Mouse (Mus musculus) hindlimb bud, embryonic 11.5 days (tissue): ENCODE measurements around the gene Aacs.
"Not testable (repeated sequence)": the region's sequence is repeated elsewhere in the genome, so short reads cannot be mapped to it uniquely, and the experiment has no call there.

Experiments used
- DNase-seq: peaks from one replicate; pipeline ENCODE4 v3.0.0-alpha.2; 2012; ENCODE audit warnings: low read depth, low spot score; ENCODE audit errors: extremely low spot score

Aacs gene

DNA sequence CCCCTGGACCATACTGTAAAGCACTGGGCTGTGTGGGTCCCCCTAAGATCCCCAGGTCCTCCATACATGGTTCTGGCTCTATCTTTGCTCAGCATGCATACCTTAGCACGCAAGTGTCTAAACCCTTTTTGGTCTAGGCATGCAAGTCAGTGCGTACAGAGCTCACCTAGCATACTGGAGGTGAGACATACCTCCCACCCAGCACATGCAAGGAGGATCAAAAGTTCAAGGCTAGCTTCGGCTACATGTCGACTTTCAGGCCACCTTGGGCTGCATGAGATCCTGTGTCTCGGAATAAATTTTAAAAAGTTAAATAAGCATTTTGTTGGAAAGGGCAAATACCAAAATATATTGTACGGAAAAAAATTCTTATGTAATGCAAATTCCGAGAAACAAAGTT, 10.4 kb upstream of the Aacs start:
- no peak for DNase-seq

DNA sequence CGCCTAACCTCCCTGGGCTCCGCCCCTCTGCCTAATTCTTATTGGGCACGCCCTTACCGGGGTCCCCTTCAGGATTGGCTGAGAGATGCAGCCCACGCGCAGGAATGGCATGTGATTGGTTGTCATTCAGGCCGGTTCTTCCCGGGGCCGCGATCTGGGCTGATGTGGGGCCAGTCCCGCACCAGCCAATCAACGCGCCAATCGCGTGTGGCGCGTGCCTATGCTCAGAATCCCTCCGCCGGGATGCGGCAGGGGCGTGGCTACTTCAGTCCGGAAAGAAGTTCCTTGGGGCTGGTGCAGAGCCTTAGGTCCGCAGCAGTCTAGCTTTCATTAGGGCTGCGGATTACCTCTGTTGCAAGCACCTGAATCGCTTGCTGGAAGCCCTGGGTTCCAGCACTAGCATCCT, 9.9 kb upstream of the Aacs start:
- peak; percentile 94 for DNase-seq

DNA sequence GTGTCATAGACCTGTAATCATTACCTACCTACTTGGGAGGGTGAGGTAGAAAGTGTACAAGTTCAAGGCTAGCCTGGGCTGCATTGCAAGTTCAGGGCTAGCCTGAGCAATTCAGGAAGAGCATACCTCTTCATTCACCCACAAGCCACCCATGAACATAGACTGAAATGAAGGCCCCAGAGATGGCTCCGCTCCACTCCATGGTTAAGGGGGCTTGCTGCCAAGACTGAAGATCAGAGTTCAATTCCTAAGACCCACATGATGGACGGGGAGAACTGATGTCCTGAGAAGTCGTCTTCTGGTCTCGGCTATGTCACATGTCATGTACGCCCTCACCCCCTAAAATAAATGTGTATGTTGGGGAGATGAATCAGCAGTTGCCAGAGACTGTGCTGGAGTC, 9.1 kb upstream of the Aacs start:
- no peak for DNase-seq

DNA sequence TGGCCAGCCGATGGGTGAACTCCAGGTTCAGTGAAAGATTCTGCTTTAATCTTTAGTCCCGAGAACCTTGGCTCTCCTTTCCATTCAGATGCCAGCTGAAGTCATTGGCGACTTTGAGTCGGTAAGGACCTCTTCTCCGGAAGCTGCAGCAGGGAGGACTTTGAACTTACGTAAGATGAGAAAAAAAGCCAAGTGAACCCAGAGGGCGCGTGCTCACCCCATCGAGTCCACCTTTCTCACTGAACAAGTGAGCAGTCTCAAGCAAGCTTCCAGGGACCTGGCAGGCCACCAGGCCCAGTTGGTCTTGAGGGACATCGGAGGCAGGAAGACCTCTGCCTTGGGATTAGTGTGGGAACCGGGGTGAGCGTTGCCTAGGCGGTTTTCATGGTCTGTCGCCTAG, 8.4 kb upstream of the Aacs start:
- no peak for DNase-seq

DNA sequence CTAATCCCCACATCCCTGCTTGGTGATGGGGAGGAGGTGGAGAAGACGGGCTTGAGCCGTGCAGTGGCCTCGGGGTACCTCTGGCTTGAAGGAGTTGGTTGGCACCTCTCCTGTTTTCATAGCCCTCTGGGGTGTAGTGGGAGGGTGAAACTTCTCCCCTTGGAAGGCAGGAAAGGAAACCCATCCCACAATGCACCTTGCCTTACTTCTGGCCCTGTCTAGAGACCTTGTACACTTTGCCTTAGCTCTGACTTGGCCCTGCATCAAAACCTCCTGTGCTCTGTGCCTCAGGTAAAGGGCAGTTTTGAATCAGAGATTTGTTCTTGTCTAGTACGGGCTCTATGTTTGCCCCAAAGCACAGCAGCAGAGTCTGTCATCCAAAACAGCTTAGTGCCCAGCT, 4.9 kb upstream of the Aacs start:
- DNase-seq, result no peak

DNA sequence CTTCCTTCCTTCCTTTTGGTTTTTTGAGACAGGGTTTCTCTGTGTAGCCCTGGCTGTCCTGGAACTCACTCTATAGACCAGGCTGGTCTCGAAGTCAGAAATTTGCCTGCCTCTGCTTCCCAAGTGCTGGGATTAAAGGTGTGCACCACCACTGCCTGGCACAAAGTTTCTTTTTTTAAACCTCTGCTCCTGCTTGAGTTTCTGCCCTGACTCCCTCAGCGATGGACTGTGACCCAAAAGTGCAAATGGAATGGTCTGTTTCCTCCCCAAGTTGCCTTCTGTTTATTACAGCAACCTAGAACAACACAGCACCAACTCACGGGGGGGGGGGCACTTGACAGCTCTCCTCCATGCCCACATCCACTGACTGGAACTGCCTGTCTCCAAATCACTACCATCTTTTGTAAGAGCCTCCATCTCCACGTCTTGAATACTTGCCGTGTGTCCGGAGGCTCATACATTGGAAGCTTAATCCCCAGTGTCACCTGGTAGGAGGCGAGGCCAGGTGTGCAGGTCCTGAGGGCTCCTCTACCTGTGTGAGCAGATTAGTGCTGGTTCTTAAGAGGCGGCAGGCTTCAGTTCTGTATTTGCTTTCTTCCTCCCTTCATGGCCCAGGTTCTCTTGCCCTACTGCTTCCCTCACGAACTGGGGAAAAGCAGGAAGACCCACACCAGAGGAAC, 2.7 kb upstream of the Aacs start:
- no peak for DNase-seq

DNA sequence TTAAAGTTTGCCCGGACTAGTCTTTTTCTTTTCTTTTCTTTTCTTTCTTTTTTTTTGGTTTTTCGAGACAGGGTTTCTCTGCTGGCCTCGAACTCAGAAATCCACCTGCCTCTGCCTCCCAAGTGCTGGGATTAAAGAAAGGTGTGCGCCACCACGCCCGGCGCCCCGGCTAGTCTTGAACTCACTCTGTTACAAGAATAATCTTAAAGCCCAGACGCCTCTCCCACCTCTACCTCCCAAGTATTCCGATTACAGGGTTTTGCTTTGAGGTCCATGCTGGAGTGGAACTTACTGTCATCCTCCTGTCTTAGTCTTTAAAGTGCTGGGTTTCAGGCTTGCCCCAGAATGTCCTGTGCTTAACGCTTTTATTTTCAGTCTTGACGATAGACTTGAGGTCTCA, 584 bp upstream of the Aacs start:
- DNase-seq, result no peak

DNA sequence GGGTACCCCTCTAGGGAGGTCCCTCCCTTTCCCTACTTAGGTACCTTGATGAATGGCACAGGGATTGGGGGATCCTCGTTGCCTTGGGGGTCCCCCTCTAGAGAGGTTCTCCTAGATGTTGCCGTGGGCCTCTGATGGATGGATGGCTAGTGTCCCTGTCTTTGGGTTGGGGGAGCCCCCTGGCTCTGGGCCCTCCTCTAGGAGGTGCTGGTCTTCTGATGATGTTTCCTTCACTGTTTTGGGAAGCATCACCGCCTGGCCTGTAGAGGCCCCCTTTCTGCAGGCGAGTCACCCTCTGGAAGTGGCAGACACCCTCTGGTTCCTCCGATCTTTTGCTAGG, 642 bp downstream of the Aacs start:
- DNase-seq, result no peak

DNA sequence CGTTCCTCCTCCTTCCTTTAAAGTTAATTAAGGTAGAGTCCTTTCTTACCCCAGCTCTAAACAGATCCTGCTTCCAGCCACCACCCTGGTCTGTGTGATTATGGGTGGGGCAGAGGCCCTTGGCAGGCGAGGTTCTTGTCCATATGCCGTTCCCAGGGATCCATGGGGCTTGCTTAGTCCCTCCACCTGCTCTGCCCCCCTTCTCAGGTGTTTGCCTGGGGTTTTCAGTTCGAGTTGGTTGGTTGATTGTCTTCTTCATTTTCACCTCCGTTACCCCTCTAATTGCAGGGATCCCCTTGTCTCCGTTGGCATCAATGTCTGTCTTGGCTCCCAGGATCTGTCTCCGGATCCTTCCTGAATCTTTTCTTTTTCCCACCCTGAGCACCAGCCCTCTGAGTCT, 1.2 kb downstream of the Aacs start:
- DNase-seq, result no peak

DNA sequence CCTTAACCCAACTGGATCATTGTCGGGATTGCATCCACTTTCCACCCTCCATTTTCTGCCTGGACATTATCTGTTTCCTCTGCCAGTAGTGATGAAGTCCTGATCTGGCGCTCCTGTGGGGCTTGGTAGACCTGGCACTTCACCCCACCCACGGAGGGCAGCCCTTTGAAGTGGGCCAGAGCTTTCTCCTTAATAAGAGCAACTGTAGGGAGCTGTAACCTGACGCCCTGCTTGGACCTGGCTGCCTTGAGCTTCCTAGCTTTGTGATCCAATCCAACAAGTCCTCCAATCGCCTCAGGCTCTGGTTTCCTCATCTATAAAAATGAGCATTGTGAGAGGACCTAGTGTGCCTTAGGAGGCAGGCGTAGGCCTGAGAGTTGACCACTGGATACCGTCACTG, 1.9 kb downstream of the Aacs start:
- no peak for DNase-seq

DNA sequence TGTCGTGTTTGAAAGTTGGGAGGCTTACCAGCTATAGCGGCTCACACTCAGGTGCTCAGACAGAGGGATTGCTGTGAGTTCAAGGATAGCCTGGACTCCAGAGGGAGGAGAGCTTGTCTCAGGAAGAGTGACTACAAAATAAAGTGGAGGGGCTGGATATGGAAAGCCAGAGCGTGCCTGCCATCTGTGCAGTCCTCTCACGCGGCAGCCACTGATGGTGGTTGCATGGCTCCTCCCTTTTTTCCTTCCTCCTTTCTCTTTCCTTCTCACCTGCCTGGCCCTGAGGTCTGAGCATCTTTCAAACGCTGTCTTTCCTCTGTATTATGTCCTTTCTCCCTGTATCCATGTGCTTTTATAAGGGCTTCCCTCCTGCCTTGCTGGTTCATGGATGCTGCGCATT, 2.4 kb downstream of the Aacs start:
- DNase-seq, result no peak

DNA sequence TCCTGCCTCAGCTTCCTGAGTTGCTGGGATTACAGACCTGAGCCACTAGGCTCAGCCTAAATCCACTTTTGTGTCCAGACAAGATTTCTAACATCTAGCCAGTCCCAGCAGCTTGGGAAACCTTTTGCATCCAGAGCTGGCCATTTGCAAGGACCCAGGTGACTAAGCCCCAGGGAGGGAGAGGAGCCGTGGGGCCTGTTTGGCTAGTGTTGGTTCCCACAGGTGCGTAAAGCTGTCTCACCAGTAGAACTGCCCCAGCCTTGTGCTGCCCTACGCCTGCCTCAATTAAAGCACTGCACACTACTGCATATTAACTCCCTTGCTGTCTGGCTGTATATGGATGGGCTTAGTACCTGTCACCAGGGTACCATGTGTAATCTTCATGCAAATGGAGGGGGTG, 3.8 kb downstream of the Aacs start:
- DNase-seq, result no peak

DNA sequence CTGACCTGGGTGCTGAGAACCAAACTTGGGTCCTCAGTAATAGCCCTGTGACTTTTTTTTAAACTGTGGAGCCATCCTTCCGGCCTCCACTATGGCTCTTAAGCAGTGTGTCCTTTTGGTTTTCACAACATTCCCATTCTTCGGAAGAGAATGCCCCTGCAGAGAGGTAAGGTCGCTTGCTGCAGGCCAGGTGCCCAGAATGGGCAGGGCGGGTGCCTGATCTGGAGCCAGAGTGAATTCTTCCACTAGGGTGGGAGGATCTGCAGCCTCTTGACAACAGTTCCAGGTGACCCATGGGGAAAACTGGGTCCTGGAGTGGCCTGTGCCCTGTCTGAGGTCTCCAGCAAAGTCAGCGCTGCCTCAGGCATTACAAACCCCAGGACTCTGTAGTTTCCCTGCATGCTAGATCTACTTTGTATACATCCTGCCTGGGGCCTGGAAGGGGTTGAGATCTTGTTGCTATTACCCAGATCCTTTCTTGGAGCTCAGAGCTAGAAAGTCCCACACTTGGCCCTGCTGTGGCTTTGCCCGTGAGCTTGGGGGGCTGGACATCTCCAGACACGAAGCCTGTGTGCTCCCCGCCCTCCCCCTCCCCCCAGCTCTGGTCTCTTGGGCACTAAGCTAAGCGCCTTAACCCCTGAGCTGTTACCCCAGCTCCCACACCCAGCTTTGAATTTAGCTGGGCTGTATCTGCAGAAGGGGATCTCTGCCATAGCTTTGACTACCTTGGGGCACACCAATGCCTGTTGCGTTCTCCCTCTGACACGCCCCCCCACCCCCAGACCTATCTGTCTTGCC, 5.0 kb downstream of the Aacs start:
- DNase-seq, result no peak

DNA sequence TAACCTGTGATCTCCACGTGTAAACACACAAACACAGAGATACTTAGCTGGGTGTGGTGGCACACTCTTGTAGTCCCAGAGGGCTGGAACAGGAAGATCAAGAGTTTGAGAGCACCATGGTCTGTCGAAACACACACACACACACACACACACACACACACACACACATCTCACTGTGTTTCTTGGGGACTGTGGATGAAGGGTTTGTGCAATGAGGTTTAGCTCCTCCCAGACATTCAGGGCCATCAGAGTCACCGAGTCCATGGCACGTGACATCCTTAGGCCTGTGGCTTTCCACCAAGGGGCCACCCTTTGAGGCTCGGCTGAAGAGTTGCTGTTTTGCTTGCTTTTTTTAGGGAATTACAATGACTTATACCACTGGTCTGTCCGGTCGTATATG, 6.9 kb downstream of the Aacs start:
- no peak for DNase-seq

DNA sequence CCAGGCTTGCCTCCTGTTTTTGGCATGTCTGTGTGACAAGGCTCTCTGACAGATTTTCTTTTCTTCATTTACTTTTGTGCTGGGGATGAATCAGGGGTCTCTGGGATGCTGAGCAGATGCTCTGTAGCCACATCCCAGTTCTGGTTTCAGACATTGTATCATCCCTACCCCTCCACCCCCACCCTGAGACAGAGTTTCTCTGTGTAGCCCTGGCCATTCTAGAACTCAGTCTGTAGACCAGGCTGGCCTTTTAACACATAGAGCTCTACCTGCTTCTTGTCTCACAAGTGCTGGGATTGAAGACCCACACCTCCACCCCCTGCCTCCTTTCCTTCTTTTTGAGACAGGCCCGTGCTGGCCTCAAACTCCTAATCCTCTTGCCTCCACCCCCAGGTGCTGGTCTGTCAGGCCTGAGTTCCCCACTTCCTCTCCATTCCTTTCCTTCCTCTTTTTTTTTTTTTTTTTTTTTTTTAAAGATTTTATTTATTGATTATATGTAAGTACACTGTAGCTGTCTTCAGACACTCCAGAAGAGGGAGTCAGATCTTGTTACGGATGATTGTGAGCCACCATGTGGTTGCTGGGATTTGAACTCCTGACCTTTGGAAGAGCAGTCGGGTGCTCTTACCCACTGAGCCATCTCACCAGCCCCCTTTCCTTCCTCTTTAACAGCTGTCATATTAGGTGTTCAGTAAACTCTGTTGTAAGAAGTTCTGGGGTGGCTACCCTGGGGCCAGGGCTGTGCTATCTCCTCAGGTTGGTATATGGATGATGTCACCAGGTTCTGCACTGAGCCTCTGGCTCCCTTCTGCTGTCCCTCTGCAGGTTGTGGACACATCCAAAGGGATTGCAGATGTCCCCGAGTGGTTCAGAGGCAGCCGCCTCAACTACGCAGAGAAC, 8.3 kb downstream of the Aacs start:
- no peak for DNase-seq

DNA sequence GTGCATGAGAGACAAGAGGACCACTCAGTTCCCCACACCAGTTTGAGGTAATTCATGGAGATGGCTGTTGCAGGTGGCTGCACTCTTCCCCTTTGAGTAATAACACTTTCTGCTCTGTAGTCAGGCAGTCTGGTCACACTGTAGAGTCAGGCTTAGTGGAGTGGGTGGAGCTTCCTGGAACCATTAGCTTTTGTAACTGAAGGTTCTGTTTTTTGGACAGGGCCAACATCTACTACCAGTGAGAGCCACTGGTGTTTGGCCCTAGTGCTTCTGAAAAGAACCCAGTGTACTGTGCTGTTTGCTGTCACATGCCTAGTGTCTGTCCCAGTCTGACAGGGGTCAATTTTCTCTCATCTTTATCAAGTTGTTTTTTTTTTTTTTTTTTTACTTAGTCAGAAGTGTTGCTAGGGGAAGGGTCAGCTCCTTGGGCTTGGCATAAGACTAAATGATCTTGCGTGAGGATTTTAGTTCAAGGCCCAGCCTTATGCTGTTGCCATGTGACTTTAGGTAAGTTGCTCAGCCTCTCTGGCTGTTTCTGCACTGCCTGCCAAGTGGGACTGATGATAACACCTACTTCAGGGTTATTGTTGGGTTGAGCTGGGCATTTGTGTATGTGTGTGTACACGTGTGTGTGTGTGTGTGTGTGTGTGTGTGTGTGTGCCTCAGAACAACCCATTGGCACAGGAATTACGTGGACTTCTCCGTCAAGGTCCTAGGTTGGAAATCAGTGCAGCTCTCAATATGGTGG, 9.6 kb downstream of the Aacs start:
- no peak for DNase-seq

DNA sequence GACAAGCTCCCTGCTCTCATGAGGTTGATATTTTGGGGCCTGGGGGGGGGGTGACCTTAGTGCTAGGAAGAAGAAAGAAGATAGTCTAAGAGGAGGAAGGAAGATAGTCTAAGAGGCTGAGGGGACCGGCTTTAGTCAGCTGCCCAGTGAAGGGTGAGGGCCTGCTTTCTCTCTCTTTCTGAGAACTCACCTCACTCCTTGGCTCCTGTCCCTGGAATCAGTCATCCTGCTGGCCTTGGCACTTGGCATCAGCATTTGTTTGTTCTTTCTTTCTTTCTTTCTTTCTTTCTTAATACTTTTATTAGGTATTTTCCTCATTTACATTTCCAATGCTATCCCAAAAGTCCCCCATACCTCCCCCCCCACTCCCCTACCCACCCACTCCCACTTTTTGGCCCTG, 10.5 kb downstream of the Aacs start:
- no peak for DNase-seq

DNA sequence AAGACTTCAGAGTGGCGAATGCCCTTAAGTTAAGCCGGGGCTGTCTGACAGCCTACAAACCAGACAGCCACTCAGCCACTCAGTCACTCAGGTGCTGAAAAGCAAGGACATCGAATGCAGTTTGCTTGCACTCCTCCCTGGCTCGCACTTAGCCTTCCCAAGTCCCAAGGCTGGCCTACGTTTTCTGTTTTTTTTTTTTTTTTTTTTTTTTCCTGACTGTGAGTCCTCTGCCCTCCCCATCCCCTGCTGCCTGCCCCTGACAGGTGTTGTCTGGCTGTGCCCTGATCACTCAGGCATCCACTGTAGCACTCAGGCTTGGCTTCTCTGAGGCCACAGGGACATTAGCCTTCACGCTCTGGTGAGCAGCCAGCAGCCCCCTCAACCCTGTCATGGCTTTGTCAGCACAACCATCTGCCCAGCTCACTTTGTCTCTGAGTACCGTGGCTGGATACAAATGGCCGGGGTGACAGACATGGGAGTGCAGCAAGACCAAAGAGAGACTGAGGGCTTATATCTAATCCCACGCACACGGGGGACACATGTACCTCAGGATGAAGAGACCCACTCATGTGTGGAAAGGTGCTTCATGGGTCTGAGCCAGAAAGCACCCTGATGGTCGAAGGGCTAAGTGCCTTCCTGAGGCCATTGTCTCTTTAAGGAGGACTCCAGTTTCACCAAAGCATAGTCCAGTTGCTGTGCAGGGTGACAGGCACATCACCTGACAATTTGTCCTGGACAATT, 11.9 kb downstream of the Aacs start:
- DNase-seq, result no peak

DNA sequence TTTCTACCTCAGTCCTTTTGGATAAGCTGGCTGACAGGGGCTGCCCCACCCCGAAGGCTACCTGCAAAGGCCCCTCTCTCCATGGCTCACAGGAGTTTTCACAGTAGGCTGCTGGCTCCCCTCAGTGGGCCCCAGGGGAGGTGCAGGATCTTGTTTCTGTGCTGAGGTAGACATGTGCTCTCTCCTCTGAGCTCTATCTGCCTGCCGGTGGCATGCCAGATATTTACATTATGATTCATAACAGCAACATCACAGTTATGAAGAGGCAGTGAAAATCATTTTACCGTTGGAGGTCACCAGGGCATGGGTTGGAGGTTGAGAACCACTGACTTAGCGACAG, 12.5 kb downstream of the Aacs start:
- DNase-seq, result no peak

DNA sequence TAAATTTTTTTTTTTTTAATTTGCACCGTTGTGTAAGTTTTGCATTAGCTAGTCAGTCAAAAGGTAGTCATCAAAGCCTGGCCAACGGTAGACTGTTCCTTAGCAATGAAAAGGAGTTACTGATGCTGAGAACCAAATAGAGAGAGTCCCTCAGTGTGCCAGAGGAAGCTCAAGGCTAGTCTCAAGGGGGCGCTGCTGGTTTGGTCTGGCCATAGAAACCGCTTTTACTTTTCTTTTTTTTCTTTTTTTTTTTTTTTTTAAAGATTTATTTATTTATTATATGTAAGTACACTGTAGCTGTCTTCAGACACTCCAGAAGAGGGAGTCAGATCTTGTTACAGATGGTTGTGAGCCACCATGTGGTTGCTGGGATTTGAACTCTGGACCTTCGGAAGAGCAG, 13.3 kb downstream of the Aacs start:
- DNase-seq, result not testable (repeated sequence)

DNA sequence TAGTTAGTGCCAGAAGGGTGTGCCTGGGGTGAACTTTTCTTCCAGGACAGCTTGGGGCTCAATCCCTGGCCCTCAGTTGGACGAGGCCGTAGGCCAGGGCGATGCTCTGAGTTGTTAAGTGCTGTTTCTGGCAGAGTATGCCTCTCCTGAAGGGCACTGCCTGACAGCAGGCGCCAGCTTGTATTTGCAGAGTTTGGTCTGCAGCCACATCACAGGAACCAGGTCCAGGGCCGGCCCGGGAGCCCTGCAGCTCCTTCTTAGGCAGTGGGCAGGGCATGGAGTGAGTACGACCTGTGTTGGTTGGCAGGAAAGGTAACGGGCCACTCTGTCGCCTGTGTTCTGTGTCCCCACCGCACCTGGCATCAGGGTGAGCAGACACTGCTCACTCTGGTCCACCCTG, 15.5 kb downstream of the Aacs start:
- DNase-seq, result no peak
